Mouse (Mus musculus): ENCODE results near the gene Cpne7. TPM values are rescaled to one million over a fixed set of nuclear protein-coding genes. Genes with fewer than 3 reads are reported as not detected.
"Not testable (repeated sequence)": the region's sequence is repeated elsewhere in the genome, so short reads cannot be mapped to it uniquely, and the experiment has no call there.

The Cpne7 gene
- total RNA-seq (2017) = 0.35 TPM in 1 of 2 replicates, not detected in the other

DNA sequence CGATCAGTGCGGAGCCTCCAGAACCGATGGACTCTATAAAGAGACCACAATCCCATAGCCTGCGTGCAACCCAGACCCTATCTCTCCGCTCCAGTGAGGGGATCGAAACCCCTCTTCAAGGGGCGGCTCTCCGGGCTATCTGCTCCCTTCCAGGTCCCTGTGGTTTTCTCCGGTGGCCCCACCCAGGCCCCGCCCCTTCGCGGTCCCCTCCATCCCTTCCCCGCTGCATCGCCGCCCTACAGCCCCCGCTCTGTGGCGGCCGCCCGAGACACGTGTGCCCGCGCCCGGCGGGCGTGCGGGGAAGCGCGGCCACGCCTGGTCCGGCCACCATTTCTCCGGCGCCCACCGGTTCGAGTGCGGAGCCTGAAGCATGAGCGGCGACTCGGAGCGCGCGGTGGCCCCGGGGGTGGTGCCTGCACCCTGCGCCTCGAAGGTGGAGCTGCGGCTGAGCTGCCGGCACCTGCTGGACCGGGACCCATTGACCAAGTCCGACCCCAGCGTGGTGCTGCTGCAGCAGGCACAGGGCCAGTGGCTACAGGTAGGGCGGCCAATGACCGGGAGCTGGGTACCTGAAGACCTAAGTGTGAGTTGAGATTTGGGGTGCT, at the start of gene Cpne7:
Cpne7 (plus strand) TSS at position 248 of the 605 bp plus-strand sequence.
- ATAC-seq (ENCODE audit: extremely low read depth, insufficient number of reproducible peaks, low FRiP score, poor library complexity, severe bottlenecking) = peak; percentile 9; the same call in 1 of the 2 replicates

- ATAC-seq (ENCODE audit: extremely low read depth, insufficient number of reproducible peaks, low FRiP score, poor library complexity, severe bottlenecking) = no peak
Measured at GRCm38 (mm10) chr8:123071176-123071575, 46.0 kb upstream of the Cpne7 start.

- no peak for ATAC-seq (ENCODE audit: extremely low read depth, insufficient number of reproducible peaks, low FRiP score, poor library complexity, severe bottlenecking)
Measured at GRCm38 (mm10) chr8:123077213-123077612, 40.0 kb upstream of the Cpne7 start.

- no peak for ATAC-seq (ENCODE audit: extremely low read depth, insufficient number of reproducible peaks, low FRiP score, poor library complexity, severe bottlenecking)
Measured at GRCm38 (mm10) chr8:123082993-123083392, 34.2 kb upstream of the Cpne7 start.

- no peak for ATAC-seq (ENCODE audit: extremely low read depth, insufficient number of reproducible peaks, low FRiP score, poor library complexity, severe bottlenecking)
Measured at GRCm38 (mm10) chr8:123083610-123084009, 33.6 kb upstream of the Cpne7 start.

- no peak for ATAC-seq (ENCODE audit: extremely low read depth, insufficient number of reproducible peaks, low FRiP score, poor library complexity, severe bottlenecking)
Measured at GRCm38 (mm10) chr8:123087289-123087688, 29.9 kb upstream of the Cpne7 start.

GRCm38 (mm10) chr8:123097216-123097615, 20.0 kb upstream of the Cpne7 start:
- no peak for ATAC-seq (ENCODE audit: extremely low read depth, insufficient number of reproducible peaks, low FRiP score, poor library complexity, severe bottlenecking)

DNA sequence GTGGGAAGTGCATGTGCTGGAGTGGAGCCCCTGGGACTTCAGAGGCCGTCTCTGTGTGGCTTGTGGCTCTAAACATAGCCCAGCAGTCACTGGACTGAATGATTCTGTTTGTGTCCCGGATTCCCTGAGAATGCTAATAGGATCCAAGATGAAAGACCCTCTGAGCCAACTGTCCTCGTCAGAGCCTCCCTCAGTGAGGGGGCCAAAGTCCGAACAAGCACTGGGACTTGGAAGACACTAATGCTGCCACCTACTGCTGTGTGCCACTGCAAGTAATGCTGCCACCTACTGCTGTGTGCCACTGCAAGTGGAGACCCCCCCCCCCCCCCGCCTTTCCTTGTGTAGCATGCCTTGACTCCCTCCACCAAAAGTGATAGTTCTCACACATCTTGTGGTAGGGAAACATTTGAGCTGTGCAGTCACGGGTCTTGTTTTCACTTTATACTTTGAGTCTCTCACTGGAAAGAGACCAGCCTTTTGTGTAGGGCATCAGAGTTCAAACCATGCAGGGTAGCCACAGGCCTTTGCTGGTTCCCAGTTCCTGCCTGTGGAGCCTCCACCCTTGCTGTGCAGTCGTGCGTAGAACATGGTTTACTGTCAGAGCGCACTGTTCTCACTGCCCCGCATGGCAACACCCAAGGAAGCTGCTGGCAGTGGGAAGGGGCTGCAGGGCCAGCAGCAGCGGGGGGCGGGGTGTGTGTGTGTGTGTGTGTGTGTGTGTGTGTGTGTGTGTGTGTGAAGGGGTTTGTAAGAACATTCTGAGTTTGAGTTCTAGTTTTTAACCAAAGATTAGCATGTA, 19.2 kb upstream of the Cpne7 start:
- no peak for ATAC-seq (ENCODE audit: extremely low read depth, insufficient number of reproducible peaks, low FRiP score, poor library complexity, severe bottlenecking)

DNA sequence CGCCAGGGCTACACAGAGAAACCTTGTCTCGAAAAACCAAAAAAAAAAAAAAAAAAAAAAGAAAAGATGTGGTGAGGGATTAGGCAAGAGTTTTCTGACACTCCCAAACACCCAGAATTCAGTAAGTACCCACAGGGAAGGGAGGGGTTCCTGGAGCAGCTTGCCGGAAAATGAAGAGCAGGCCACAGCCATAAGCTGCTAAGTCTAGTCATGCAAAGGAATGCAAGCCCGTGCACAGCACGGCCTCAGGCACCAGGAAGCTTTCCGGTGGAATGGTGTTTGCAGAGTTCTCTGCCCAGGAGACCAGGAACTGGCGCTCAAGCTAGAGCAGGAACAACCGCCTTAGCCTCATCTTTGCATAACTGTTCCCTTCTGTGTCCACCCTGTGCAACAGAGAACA, 16.9 kb upstream of the Cpne7 start:
- no peak for ATAC-seq (ENCODE audit: extremely low read depth, insufficient number of reproducible peaks, low FRiP score, poor library complexity, severe bottlenecking)

- no peak for ATAC-seq (ENCODE audit: extremely low read depth, insufficient number of reproducible peaks, low FRiP score, poor library complexity, severe bottlenecking)
Measured at GRCm38 (mm10) chr8:123101244-123101643, 15.9 kb upstream of the Cpne7 start.

DNA sequence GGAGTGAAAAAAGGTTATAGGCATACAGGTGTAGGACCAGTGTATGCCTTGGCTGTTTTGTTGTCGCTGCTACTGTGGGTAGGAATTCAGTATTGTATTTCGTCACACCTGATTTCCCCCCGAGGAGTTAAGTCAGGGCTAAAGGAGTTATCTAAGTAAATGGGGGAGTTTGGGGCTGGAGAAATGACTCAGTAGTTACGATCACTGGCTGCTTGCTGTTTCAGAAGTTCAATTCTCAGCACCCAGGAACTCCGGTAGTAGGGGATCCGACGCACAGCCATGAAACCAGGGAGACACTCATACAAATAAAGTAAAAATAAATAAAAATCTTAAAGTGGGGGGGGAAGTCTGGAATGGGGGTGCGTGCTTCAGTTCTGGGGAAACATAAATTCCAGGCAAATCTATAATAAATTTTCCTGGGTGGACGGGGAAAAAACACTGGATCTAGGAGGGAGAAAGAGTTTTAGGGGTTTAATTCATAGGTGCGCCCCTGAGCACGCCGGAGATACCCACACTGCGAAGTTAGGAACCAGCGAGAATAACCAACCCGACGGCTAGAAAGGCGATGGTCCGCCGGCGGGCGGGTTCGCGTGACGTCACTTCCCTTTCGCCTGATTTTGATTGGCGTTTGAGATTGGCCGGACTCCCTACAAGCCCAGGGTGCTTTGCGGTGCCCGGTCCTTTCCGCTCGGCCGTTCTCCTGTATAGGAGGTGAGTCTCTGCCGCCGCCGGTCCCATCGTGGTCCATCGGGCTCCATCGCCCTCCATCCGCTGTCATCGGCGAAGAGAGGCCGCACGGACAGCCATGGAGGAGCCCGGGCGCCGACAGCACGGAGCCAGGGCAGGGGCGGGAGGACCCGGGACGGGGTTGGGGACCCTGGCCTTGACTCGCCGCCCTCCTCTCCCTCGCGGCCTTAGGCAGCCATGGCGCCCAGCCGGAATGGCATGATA, 15.2 kb upstream of the Cpne7 start, which contains the start of gene Rpl13:
Rpl13 (plus strand) TSS at position 616 of the 951 bp plus-strand sequence.
- ATAC-seq (ENCODE audit: extremely low read depth, insufficient number of reproducible peaks, low FRiP score, poor library complexity, severe bottlenecking) = peak; percentile 94

- not testable (repeated sequence) for ATAC-seq (ENCODE audit: extremely low read depth, insufficient number of reproducible peaks, low FRiP score, poor library complexity, severe bottlenecking)
Measured at GRCm38 (mm10) chr8:123102855-123103254, 14.3 kb upstream of the Cpne7 start.

- no peak for ATAC-seq (ENCODE audit: extremely low read depth, insufficient number of reproducible peaks, low FRiP score, poor library complexity, severe bottlenecking)
Measured at GRCm38 (mm10) chr8:123103285-123103684, 13.9 kb upstream of the Cpne7 start.

- no peak for ATAC-seq (ENCODE audit: extremely low read depth, insufficient number of reproducible peaks, low FRiP score, poor library complexity, severe bottlenecking)
Measured at GRCm38 (mm10) chr8:123104046-123104767, 13.0 kb upstream of the Cpne7 start.

DNA sequence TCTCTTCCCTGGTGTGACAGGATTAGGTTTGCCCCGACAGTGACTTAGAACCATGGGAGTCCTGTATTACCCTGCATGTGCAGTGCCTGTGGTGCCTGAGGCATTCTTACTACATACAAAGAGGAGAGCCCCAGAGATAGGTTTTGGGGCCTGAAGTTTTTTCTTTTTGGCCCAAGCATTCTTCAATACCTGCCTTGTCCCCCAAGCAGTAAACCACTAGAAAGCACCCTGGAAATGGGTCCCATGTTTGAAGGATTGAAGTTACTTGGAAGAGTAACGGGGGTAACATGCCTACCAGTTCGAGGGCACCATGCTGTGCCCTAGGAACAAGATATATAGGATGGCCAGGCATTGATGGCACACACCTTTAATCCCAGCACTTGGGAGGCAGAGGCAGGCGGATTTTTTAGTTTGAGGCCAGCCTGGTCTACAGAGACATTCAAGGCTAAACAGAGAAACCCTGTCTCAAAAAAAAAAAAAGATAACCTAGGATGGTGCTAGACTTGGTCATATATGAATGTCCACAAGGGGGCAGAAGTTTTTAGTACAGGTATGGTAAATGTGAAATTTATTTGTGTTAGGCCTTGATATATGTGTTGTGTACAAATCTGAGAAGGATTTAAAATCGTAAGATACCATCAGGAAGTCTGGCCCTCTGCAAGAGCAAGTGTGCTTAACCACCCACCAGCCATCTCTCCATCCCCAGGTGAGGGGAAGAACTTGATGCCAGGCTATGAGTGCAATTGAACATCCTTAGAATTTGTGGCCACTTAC, 11.4 kb upstream of the Cpne7 start:
- ATAC-seq (ENCODE audit: extremely low read depth, insufficient number of reproducible peaks, low FRiP score, poor library complexity, severe bottlenecking) = 0 out of 2 replicates have a peak, but pooled peaks have one; percentile 17

- ATAC-seq (ENCODE audit: extremely low read depth, insufficient number of reproducible peaks, low FRiP score, poor library complexity, severe bottlenecking) = no peak
Measured at GRCm38 (mm10) chr8:123106531-123106930, 10.6 kb upstream of the Cpne7 start.

DNA sequence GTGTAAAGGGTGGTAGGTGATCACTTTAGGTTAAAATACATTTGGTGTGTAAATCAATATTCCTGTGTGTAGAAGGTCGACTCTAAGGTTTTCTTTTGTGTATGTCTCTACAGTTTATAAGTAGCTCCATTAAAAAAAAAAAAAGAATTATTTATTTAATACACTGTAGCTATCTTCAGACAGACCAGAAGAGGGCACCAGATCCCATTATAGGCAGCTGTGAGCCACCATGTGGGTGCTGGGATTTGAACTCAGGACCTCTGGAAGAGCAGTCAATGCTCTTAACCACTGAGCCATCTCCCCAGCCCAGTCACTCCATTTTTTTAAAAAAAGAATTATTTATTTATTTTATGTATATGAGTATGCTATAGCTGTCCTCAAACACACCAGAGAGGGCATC, 9.2 kb upstream of the Cpne7 start:
- no peak for ATAC-seq (ENCODE audit: extremely low read depth, insufficient number of reproducible peaks, low FRiP score, poor library complexity, severe bottlenecking)

- no peak for ATAC-seq (ENCODE audit: extremely low read depth, insufficient number of reproducible peaks, low FRiP score, poor library complexity, severe bottlenecking)
Measured at GRCm38 (mm10) chr8:123108953-123109352, 8.2 kb upstream of the Cpne7 start.
